Mouse (Mus musculus) cerebellum, postnatal 4 days (tissue): Measurements from ENCODE around the gene Rad51.

Experiments used
- DNase-seq, 2 experiments: peaks; one replicate each; pipeline ENCODE4 v3.0.0; 2022; ENCODE audit warnings: low spot score in 2 of 2, mixed read lengths in 1 of 2

Rad51 gene

DNA sequence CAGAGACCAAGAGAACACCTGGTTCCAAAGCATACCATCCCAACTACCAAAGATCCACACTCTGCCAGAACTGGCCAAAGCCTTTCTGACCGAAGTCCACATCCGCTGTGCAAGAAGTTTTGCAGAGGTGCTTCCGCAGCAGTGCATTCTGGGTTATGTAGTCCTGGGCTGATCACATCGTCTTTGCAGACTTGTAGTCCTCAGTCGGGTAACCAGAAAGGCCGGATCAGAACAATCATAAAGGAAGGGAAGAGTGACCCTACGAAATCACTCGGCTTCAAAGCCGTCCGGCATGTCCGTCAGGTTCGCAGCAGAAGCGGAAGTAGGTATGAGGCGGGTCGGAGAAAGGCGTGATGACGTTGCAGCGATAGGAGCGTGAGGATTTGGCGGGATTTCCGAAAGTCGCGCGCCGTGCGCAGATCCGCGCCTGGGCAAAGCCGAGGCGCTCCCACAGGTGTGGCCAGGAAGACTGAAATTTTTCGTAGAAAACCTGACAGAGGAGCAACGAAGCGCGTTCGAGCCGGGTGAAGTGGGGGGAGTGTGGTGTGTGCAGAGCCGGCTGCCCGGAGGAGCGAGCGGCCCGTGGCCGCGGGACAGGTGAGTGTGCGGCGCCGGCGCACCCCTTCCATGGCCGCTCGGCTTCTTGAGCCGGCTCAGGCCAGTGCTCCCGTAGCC, at the start of gene Rad51:
Gene Rad51 (plus strand): TSS at position 356 of the 675 bp plus-strand sequence.
- peak; percentile 61 to 80 for DNase-seq

DNA sequence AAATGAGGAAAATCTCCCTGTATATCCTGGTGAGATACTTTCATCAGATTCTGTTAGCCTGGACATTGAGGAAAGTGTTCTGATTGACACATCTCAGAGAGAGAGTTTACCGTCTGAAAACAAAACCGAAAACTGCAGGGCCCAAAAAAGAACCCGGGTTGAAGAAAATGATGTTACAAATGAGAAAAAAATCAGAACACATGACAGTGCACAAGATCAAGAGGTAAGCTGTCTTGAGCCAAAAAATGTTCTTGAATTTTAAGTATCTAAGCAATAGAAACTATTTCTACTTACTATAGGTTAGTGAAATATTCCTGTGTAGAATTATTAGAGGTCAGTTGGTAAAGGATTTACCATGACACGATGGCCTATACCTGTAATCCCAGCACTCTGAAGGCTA, 40.2 kb upstream of the Rad51 start:
- no peak for DNase-seq

DNA sequence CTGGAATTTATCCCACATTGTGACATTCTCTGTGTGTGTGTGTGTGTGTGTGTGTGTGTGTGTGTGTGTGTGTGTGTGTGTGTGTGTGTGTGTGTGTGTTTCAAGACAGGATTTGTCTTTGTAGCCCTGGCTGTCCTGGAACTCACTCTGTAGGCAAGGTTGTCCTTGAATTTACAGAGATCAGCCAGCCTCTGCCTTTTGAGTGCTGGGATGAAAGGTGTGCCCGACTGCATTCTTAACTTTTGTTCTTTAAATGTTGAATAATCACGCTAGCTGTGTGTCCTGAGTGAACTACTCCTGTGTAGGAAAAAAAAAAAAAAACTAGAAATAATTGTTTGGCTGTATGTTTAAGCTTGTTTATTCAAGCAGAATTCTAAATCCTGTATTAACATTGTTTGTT, 26.4 kb upstream of the Rad51 start:
- DNase-seq = no peak

DNA sequence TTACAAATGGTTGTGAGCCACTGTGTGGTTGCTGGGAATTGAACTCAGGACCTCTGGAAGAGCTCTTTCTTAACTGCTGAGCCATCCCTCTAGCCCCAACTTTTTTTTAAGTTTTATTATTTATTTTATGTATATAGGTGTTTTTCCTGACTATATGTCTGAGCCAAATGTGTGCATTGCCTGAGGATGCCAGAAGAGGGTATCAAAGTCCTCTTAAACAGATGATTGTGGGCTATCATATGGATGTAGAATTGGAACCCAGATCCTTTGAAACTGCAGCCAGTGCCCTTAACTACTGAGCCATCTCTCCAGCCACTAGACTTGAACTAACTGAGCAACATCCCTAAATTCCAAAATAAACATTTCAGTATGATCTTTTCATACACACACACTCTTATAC, 11.0 kb upstream of the Rad51 start:
- DNase-seq = no peak

DNA sequence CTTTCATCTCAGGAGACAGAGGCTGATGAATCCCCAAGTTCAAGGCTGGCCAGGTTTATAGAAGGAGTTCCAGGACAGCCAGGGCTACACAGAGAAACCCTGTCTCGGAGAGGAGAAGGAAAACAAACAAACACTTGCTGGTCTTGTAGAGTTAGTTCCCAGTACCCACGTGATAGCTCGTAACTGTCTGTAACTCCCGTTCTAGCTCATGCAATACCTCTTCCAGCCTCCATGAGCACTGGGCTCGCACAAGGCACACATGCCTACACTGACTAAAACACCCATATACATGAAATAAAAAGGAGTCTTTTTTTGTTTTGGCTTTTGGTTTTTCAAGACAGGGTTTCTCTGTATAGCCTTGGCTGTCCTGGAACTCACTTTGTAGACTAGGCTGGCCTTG, 6.0 kb upstream of the Rad51 start:
- no peak for DNase-seq

DNA sequence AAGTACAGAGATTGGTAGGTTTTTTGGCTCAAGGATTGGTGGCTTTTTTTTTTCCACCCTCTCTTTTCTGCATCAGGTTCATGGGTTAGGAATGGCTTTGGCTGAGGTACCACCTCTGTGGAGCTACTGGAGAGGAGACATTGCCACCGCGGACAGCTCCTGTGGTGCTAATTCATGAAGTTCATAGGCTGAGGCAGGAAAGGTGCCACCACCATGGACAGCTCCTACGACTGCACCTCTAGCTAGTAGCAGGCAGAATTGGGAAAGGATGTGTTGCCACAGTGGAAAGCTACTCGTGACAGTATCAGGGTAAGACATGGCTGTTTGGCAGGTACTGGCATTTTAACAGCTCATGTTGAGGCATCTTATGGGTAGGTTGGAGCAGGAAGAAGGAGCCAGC, 4.0 kb upstream of the Rad51 start:
- no peak for DNase-seq

DNA sequence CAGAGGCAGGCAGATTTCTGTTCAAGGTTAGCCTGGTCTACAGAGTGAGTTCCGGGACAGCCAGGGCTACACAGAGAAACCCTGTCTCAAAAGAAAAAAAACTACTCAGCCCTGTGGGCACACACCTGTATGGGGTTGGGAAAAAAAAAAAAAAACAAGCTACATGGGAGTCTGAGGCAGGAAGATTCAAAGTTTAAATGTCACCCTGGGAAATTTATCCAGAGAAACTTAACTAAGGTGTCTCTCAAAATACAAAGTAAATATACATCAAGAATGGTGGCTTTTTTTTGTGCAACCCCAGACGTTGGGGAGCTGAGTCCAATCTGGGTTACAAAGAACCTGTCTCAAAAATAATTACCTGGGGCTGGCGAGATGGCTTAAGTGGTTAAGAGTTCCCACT, 1.5 kb upstream of the Rad51 start:
- DNase-seq = no peak

DNA sequence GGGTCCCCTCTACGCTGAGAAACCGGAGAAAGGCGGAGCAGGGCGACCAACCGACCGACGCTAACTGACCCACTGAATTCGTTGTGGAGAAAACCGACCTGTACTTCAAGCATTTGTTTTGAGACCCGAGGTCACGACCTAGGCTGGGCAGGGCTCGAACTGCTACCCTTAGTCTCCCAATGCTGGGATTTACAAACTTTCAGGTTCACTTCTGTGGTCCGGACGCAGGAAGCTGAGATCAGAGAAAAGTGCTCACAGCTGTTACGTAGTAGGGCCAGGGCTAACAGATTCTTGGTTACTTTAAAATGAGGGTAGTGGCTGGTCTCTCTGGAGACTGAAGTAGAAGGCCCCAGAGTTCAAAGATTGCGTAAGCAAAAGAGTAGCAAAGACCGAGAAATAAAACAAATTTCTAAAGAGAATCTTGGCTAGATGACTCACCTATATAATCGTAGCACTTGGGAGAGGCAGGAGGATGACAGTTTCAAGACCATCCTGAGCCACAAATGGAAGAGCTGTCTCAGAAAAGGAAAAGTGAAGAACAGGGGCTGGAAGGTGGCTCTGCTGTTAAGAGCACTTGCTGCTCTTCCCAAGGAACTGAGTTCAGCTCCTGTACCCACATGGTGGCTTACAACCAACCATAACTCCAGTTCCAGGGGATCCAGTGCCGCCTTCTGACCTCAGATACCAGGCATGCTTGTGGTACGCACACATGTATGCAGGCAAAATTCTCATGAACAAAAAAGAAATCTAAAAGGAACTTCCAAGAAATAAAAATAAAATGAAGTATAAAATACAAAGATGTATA, 730 bp downstream of the Rad51 start:
- no peak for DNase-seq

DNA sequence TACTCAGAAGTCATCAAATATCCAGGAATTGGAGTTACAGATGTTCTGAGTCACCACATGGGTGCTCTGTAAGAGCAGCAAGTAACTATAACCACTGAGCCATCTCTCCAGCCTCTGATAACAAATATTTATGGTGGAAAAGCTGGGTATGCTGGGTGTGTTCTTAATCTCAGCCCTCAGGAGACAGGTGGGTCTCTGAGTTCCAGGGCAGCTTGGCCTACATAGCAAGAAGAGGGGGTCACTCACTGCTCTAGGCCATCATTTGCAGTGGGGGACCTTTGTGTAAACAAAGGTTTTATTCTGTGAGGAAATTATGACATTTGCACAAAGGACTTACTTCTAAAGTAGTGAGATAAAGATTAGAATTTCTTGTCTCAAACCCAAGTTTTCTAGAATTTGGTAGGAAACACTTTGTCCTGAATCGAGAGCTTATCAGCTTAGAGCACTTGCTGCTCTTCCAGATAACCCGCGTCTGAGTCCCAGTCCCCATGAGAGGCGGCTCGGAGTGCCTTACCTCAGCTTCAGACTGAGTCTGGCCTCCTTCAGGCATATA, 23.8 kb downstream of the Rad51 start:
- DNase-seq = no peak

DNA sequence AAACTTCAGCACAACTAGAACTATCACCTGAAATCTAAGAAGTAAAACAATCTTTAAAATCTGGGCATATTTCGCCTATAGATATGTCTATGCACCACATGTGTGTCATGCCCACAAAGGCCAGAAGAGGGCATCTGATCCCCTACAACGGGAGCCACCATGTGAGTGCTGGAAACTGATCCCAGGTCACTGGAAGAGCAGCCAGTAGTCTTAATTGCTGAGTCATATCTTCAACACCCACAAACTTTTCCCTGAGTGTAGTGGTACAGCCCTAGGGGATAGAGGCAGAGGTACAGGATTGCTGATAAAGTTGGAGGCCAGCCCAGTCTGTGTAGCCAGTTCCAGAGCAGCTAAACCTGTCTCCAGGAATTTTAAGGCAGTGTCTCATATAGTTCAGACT, 32.6 kb downstream of the Rad51 start:
- DNase-seq = no peak

DNA sequence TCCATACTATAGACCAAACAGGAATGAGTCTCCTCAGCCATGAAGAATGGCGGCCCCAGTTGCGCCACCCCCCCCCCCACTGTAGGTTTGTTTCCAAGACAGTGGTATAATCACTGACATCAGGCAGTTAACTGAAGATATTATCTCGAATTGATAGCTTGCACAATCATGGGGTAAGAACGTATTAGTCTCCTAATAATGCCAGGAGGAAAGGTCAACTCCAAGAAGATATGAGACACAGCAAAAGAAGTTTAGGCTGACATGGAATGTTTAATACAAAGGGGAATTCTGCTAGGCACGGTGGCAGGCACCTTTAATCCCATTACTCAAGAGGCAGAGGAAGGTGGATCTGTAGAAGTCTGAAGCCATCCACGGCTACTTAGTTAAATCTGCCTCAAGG, 33.8 kb downstream of the Rad51 start:
- no peak for DNase-seq

DNA sequence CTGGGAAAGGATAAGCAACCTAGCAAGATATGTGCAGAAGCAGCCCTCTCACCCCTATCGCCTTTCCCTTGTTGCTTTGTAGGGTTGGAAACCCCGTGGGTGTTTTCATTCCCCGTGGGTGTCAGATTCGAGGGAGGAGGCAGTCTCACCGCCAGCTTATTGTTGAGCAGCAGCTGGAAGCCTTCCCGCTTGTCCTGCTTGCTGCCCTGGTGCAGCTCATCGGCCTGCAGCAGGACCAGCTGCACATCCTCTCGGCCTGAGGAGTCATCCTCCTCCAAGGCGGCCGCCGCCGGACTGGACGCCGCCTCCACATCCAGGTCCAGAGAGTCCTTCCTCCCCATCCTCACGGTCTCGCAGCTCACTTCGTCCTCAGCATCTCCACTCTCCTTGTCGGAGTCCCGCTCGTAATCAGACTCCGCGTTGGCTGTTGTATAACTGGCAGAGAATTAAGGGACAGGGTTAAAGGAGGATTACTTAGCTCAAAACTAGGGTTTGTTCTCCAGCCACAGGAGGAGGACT, 34.6 kb downstream of the Rad51 start:
- no peak for DNase-seq

DNA sequence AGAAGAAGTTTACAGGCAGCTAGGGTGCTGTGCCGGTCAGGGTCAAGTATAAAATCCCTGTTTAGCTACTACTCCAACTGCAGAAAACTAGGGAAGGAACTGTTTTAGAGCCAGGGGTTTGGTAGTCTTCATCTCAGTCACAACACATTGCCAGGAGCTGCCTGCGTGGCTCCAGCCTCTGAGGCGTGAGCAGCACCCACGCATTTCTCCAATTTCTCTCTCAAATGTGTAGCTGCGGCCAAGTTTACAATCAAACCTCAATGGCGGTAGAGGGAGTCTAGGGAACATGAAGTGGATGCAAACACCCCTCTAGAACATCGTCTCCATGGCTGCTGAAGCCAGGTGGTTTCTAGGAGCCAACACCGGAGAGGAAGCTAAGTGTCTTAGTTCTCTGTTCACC, 35.2 kb downstream of the Rad51 start:
- no peak for DNase-seq

DNA sequence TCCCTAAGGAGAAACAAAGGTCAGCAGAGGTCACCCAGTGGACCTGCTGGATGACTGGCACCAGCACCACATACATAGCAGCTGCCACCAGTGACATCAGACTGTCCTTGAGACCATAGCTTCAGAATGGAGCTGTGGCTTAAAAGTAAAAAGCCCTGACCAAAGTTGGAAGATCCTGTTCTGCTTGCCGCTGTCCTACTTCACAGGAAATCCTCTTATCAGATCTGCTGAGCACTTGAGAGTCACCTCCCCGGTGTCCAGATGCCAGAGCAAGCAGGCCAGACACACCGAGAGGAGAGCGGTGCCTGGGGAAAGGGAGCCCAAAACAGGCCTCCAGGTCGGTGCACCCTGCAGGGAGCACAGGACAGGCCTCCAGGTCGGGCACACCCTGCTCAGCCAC, 39.7 kb downstream of the Rad51 start:
- no peak for DNase-seq

DNA sequence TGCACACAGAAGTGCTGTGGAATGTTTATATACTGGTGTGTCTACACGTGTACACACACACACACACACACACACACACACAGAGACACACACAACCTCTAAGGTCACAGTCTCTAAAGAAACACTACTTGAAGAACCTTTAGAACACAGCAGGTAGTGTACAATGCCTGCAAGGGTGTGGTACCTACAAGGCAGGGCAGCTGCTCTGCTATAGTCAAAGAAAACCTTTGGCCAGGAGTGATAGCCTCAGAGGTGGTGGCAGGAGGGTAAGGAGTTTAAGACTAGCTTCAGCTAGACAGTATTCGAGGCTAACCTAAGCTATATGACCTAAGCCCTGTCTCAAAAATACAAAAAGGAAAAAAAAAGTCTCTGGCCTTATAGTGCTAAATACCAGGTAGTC, 42.1 kb downstream of the Rad51 start:
- DNase-seq = no peak

DNA sequence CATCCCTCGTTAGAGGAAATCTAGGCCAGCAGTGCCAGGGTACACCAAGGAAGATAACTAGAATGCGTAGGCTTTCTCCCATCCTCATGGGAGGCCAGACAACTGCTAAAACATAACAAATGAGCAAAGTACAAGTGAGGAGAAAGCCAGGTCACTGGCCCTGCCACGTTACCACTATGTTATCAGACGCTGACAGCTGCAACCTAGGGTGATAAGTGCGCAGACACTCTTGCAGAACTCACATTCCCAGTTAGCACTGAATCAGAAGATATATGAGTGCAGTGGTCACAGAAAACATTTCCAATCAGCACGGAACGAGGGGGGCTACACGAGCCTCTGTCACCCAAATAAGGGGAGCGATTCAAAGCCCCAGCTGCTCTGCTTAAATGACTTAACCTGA, 42.8 kb downstream of the Rad51 start:
- DNase-seq = no peak

DNA sequence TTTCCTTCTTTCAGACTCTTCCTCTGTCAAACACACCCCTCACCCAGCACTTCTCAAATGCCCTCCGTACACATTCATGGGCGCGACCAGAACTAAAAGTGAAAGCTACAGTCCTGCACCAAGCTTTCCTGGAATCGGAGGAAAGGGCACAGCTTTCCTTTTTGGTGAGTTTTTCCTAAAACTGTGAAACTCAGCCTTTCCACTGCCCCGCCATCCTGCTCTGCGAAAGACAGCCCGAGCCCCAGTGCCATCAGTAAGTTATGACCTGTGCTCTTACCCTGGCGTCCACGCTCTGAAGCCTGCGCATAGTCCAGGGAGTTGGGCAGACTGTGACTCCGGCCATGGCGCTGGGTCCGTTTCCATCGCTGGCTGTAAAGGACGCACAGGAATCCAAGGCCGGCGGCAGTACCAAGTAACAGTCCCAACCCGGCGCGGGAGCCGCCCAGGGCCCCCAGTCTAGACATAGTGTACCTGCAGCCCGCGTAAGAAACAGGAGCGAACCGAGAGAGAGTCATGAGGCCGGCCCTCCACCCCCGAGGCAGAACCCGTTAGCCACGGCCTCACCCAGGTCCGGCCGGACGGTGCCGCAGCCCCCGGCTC, 43.6 kb downstream of the Rad51 start:
- DNase-seq = peak in 1 of 2 experiments; percentile 14

DNA sequence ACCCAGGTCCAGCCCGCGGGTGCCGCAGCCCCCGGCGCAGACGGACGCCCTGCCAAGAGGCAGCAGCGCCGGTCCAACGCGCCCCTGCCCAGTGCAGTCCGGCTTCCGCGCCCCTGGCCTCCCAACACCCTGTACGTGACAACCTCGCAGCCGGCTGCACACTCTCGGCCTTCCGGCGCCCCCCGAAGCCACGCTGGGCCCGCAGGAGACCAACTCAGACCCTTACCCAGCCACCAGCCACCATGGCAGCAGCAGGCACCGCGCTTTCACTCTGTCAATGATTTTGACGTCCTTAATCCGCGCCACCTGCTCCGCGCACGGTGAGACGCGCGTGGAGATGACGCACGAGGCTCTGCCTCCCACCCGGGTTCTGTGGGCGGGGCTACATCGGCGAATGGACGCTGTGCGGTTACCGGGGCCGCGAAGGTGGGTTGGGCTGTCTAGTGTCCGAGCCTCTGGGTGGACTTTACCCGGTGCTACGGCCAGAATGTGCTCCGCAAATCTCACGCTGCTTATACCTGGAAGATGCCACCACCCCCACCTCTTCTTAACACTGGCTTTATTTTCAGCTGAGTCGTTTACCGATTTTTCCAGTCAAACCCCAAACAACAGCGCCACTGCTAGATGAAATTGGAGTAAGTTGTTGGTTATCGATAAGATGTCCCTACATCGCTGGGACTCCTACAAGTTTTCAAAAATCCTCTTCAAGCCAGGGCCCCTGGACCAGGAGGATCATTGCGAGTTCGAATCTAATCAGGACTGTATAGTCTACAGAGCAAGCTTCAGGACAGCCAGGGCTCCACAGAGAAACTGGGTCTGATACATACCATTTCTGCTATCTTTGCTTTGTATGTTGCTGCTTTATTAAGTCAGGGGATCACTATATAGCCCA, 44.3 kb downstream of the Rad51 start, which contains the start of gene Rmdn3:
Gene Rmdn3 (minus strand): TSS at position 354 of the 892 bp plus-strand sequence.
- DNase-seq = peak; percentile 88 to 95

DNA sequence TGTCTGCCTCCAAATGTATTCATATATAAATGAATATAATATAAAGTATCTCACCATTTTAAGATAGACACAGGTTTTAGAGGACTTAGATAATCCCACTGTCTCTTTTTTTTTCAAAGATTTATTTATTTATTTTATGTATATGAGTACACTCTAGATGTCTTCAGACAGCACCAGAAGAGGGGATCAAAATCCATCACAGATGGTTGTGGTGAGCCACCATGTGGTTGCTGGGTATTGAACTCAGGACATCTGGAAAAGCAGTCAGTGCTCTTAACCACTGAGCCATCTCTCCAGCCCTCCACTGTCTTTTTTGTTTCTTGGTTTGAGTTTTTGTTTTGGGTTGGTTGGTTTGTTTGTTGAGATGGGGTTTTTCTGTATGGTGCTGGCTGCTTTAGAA, 45.2 kb downstream of the Rad51 start:
- no peak for DNase-seq

DNA sequence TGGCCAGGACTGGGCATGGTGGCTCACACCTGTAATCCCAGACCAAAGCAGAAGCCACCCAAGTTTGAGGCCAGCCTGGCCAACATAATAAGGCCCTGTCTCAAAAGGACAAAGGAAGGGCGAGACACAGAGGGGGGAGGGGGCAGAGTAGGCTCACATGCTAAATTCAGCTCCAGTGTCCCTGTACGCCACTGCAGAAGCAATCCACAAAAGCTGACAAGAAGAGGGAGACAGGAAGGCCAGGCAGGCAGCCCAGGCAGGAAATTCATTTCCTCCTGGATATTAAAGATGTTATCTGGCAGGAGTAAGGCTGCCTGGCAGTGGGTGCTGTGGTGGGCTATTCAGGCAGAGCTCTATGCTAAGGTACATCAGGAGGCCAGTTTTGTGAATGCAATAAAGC, 48.7 kb downstream of the Rad51 start:
- no peak for DNase-seq

DNA sequence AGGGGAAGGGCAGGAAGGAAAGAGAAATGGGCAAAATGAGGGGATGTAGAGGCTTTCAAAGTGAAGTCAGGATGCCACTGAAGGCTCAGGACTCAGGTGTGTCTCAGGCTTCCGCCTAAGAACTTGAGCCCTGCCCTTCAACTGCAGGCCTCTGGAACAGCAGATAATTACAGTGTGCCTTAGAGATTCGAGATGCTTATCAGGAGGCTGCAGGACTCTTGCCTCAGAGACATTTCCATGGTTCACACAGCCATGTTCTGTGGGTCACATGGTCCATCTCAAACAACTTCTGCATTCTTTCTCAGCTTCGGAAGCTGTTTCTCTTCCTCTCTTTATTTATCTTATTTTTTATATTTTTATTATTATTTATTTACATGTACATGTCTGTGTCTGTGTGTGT, 50.5 kb downstream of the Rad51 start:
- no peak for DNase-seq
